Mouse (Mus musculus) T-cell, adult 2 months (primary cell): ENCODE data around the gene Btbd3.

Experiments used
- DNase-seq: peaks from one replicate; pipeline ENCODE4 v3.0.0; 2022; ENCODE audit warnings: low spot score

Gene Btbd3

GRCm38 (mm10) chr2:138388591-138388990, 132.2 kb downstream of the Btbd3 start:
- no peak for DNase-seq

- DNase-seq, result no peak
Measured at GRCm38 (mm10) chr2:138403046-138403445, 146.7 kb downstream of the Btbd3 start.

GRCm38 (mm10) chr2:138405753-138406528, 149.6 kb downstream of the Btbd3 start:
- no peak for DNase-seq

- DNase-seq, result no peak
Measured at GRCm38 (mm10) chr2:138406703-138407102, 150.3 kb downstream of the Btbd3 start.

GRCm38 (mm10) chr2:138412537-138412936, 156.2 kb downstream of the Btbd3 start:
- no peak for DNase-seq

GRCm38 (mm10) chr2:138422321-138422720, 166.0 kb downstream of the Btbd3 start:
- DNase-seq, result no peak

GRCm38 (mm10) chr2:138431991-138432390, 175.6 kb downstream of the Btbd3 start:
- no peak for DNase-seq

- DNase-seq, result no peak
Measured at GRCm38 (mm10) chr2:138446466-138446865, 190.1 kb downstream of the Btbd3 start.

- DNase-seq, result no peak
Measured at GRCm38 (mm10) chr2:138446943-138447342, 190.6 kb downstream of the Btbd3 start.

GRCm38 (mm10) chr2:138447681-138448080, 191.3 kb downstream of the Btbd3 start:
- no peak for DNase-seq

- no peak for DNase-seq
Measured at GRCm38 (mm10) chr2:138468046-138468572, 211.7 kb downstream of the Btbd3 start.

GRCm38 (mm10) chr2:138473407-138473806, 217.0 kb downstream of the Btbd3 start:
- DNase-seq, result no peak

GRCm38 (mm10) chr2:138476486-138476885, 220.1 kb downstream of the Btbd3 start:
- DNase-seq, result no peak

- DNase-seq, result no peak
Measured at GRCm38 (mm10) chr2:138477278-138477677, 220.9 kb downstream of the Btbd3 start.

GRCm38 (mm10) chr2:138482541-138482940, 226.2 kb downstream of the Btbd3 start:
- no peak for DNase-seq

GRCm38 (mm10) chr2:138484871-138485270, 228.5 kb downstream of the Btbd3 start:
- DNase-seq, result no peak

- DNase-seq, result no peak
Measured at GRCm38 (mm10) chr2:138490688-138491405, 234.5 kb downstream of the Btbd3 start.

- no peak for DNase-seq
Measured at GRCm38 (mm10) chr2:138492176-138492575, 235.8 kb downstream of the Btbd3 start.

- DNase-seq, result no peak
Measured at GRCm38 (mm10) chr2:138503866-138504380, 247.6 kb downstream of the Btbd3 start.

- no peak for DNase-seq
Measured at GRCm38 (mm10) chr2:138515531-138515930, 259.2 kb downstream of the Btbd3 start.

- no peak for DNase-seq
Measured at GRCm38 (mm10) chr2:138528461-138528860, 272.1 kb downstream of the Btbd3 start.

- no peak for DNase-seq
Measured at GRCm38 (mm10) chr2:138531160-138531967, 275.0 kb downstream of the Btbd3 start.
